Mouse (Mus musculus) liver, postnatal 0 days (tissue): Measurements from ENCODE around the gene Hist1h2bk. TPM values are rescaled to one million over a fixed set of nuclear protein-coding genes. Genes with fewer than 3 reads are reported as not detected.
A peak's percentile ranks its signal among the peaks of the same experiment; 100 is the strongest.
"Not testable (repeated sequence)": the region's sequence is repeated elsewhere in the genome, so short reads cannot be mapped to it uniquely, and the experiment has no call there.

Experiments used
- ATAC-seq: fragments of 200-750 bp; cut with Nextera tagmentation; 2 replicates; pipeline ENCODE4 v1.8.0; 2017; ENCODE audit warnings: mild to moderate bottlenecking, moderate library complexity
- DNase-seq: peaks from one replicate; pipeline ENCODE4 v3.0.0-alpha.2; 2016
- H3K27ac ChIP-seq: fragments of 300-500 bp; sonication (generic); 2 replicates; pipeline ENCODE4 v1.5.1; 2014; ENCODE audit warnings: antibody characterized with exemption, moderate library complexity, mild to moderate bottlenecking, low read depth
- H3K27me3 ChIP-seq: fragments of 300-500 bp; sonication (generic); 2 replicates; pipeline ENCODE4 v1.6.1; 2014; ENCODE audit warnings: low read length, control low read depth, mixed read lengths; ENCODE audit not compliant: insufficient read depth
- H3K36me3 ChIP-seq: fragments of 300-500 bp; sonication (generic); replicated peaks from 2 replicates; pipeline ENCODE4 v1.6.1; 2014; ENCODE audit warnings: mild to moderate bottlenecking, control low read depth, low read length, moderate library complexity, mixed read lengths; ENCODE audit not compliant: insufficient read depth
- H3K4me1 ChIP-seq: fragments of 300-500 bp; sonication (generic); 2 replicates; pipeline ENCODE4 v1.6.1; 2014; ENCODE audit warnings: antibody characterized with exemption, mild to moderate bottlenecking, control low read depth; ENCODE audit not compliant: insufficient read depth
- H3K4me2 ChIP-seq: fragments of 300-500 bp; sonication (generic); 2 replicates; pipeline ENCODE4 v1.6.1; 2014; ENCODE audit warnings: low read depth, mild to moderate bottlenecking, low read length, moderate library complexity, mixed read lengths
- H3K4me3 ChIP-seq: fragments of 300-500 bp; sonication (generic); 2 replicates; pipeline ENCODE4 v1.5.1; 2014; ENCODE audit warnings: low read depth, low read length
- H3K9ac ChIP-seq: fragments of 300-500 bp; sonication (generic); replicated peaks from 2 replicates; pipeline ENCODE4 v1.6.1; 2014; ENCODE audit warnings: mild to moderate bottlenecking, moderate library complexity
- H3K9me3 ChIP-seq: fragments of 300-500 bp; sonication (generic); 2 replicates; pipeline ENCODE4 v1.6.1; 2016; ENCODE audit warnings: mild to moderate bottlenecking, control low read depth, low read length, mixed read lengths
- CTCF ChIP-seq: sonication (generic); IDR thresholded peaks from 2 replicates; pipeline ENCODE4 v1.5.1; 2016; ENCODE audit warnings: antibody characterized with exemption, low read depth
- EP300 ChIP-seq: IDR thresholded peaks from 2 replicates; pipeline ENCODE4 v1.6.1; 2016; ENCODE audit warnings: antibody characterized with exemption, low read depth, mild to moderate bottlenecking
- WGBS: fragments of 180-500 bp; shearing (Covaris S2); extraction: QIAGEN DNeasy Blood & Tissue Kit; methylation state at CpG from one replicate; pipeline ENCODE4 v1.1.7; 2014; ENCODE audit not compliant: insufficient replicate concordance; 5-methylcytosine and 5-hydroxymethylcytosine counted together
- polyA plus RNA-seq: library from polyadenylated mRNA; unstranded; fragments of >200 nt; fragmentation: Nextera tagmentation; extraction: Ambion mirVana; gene quantifications from 2 replicates; pipeline ENCODE4 v1.2.1, GENCODE M21; 2015

The Hist1h2bk gene
- polyA plus RNA-seq, 1 experiment from 2014 or later: 2.2 TPM

- Histone ChIP-seq H3K9me3 (no peaks in the 10 kb centered on the region), H3K9ac (no peak overlapping the region; the same call in 1 of the 2 replicates), H3K4me2 (peak overlapping the region; percentile 80), H3K27me3 (no peaks in the 10 kb centered on the region), H3K4me1 (peaks cover 18% of the 10 kb centered on the region), H3K36me3 (no peaks in the 10 kb centered on the region), H3K4me3 (peak overlapping the region; percentile 54; the same call in 1 of the 2 replicates), H3K27ac (peak overlapping the region; percentile 96)
- DNase-seq (no peak), ATAC-seq (no peak)
- whole genome bisulfite sequencing: 64% methylated on average over 5 of the region's 5 CpGs
- no peak for TF ChIP-seq CTCF
Observed at GRCm38 (mm10) chr13:22039364-22039763, 3.7 kb downstream of the Hist1h2bk start.

- H3K27me3 ChIP-seq: no peaks in the 10 kb centered on the region
- peak overlapping the region; percentile 69 for H3K9ac ChIP-seq
- peaks cover 18% of the 10 kb centered on the region for H3K4me1 ChIP-seq
- WGBS: 7% methylated on average over 2 of the region's 2 CpGs
- TF ChIP-seq CTCF (no peak), EP300 (no peak)
- peak overlapping the region; percentile 96 for H3K27ac ChIP-seq
- H3K9me3 ChIP-seq: no peaks in the 10 kb centered on the region
- no peak for DNase-seq
- ATAC-seq: no peak
- H3K36me3 ChIP-seq: no peaks in the 10 kb centered on the region
- peak overlapping the region; percentile 80 for H3K4me2 ChIP-seq
- peak overlapping the region; percentile 54 for H3K4me3 ChIP-seq
Observed at GRCm38 (mm10) chr13:22039951-22040463, 4.3 kb downstream of the Hist1h2bk start.

GRCm38 (mm10) chr13:22040464-22041141, 4.9 kb downstream of the Hist1h2bk start:
- Histone ChIP-seq H3K27me3 (no peaks in the 10 kb centered on the region), H3K27ac (peak overlapping the region; percentile 96), H3K4me1 (peaks cover 18% of the 10 kb centered on the region), H3K9ac (peak overlapping the region; percentile 69), H3K4me2 (peak overlapping the region; percentile 80), H3K9me3 (no peaks in the 10 kb centered on the region), H3K4me3 (peak overlapping the region; percentile 54), H3K36me3 (no peaks in the 10 kb centered on the region)
- TF ChIP-seq CTCF (no peak), EP300 (0 out of 2 replicates have a peak, but pooled peaks have one; percentile 28)
- WGBS: 1% methylated on average over 17 of the region's 24 CpGs
- ATAC-seq (peak; percentile 10), DNase-seq (peak; percentile 62)

- peak within 1 kb of the TSS; percentile 96 for H3K27ac ChIP-seq
- peak; percentile 93 for TF ChIP-seq EP300
- H3K9me3 ChIP-seq, H3K27me3 ChIP-seq, H3K36me3 ChIP-seq: not testable (repeated sequence)
- peaks cover 17% of the 10 kb centered on the region for H3K4me1 ChIP-seq
- H3K9ac ChIP-seq: peak within 1 kb of the TSS; percentile 74
- H3K4me2 ChIP-seq: peak within 1 kb of the TSS; percentile 80
- peak within 1 kb of the TSS; percentile 54 for H3K4me3 ChIP-seq
- WGBS: 1% methylated on average over 23 of the region's 27 CpGs
- DNase-seq (peak; percentile 94), ATAC-seq (peak; percentile 52)
Observed at GRCm38 (mm10) chr13:22041142-22041536, 5.5 kb downstream of the Hist1h2bk start, which contains the start of gene Hist1h4i. TSS of gene Hist1h4i (minus strand) at chr13:22041362.

GRCm38 (mm10) chr13:22041651-22042567, 6.2 kb downstream of the Hist1h2bk start:
- H3K9ac ChIP-seq: peak overlapping the region; percentile 74
- peaks cover 11% of the 10 kb centered on the region for H3K4me1 ChIP-seq

More at GRCm38 (mm10) chr13:22041651-22042567, 6.2 kb downstream of the Hist1h2bk start:
- Histone ChIP-seq H3K27me3 (no peaks in the 10 kb centered on the region), H3K4me3 (peak overlapping the region; percentile 54), H3K27ac (peak overlapping the region; percentile 96), H3K4me2 (peak overlapping the region; percentile 80), H3K9me3 (no peaks in the 10 kb centered on the region), H3K36me3 (no peaks in the 10 kb centered on the region)
- no peak for TF ChIP-seq EP300
- WGBS: 4% methylated on average over 13 of the region's 13 CpGs
- DNase-seq (no peak), ATAC-seq (no peak)
